Mouse (Mus musculus) forebrain, embryonic 11.5 days (tissue): ENCODE measurements around the gene Spg21. TPM values are rescaled to one million over a fixed set of nuclear protein-coding genes. Genes with fewer than 3 reads are reported as not detected.
A peak's percentile ranks its signal among the peaks of the same experiment; 100 is the strongest.

Experiments
- ATAC-seq: fragments of 200-750 bp; cut with Nextera tagmentation; replicated peaks from 2 replicates; pipeline ENCODE4 v1.8.0; 2017; ENCODE audit warnings: moderate TSS enrichment; ENCODE audit not compliant: low FRiP score
- DNase-seq: peaks from one replicate; pipeline ENCODE4 v3.0.0-alpha.2; 2017; ENCODE audit warnings: low spot score
- H3K27ac ChIP-seq: fragments of 300-500 bp; sonication (generic); 2 replicates; pipeline ENCODE4 v1.5.1; 2014; ENCODE audit warnings: low read depth, low read length
- H3K27me3 ChIP-seq: fragments of 300-500 bp; sonication (generic); 2 replicates; pipeline ENCODE4 v1.6.1; 2014; ENCODE audit warnings: mild to moderate bottlenecking, low read length, mixed read lengths; ENCODE audit not compliant: control insufficient read depth, insufficient read depth
- H3K36me3 ChIP-seq: fragments of 300-500 bp; sonication (generic); 2 replicates; pipeline ENCODE4 v1.6.1; 2014; ENCODE audit warnings: mild to moderate bottlenecking, low read length, moderate library complexity, mixed read lengths; ENCODE audit not compliant: control insufficient read depth, insufficient read depth
- H3K4me1 ChIP-seq: fragments of 300-500 bp; sonication (generic); replicated peaks from 2 replicates; pipeline ENCODE4 v1.6.1; 2014; ENCODE audit warnings: low read length, mixed read lengths; ENCODE audit not compliant: control insufficient read depth, insufficient read depth
- H3K4me2 ChIP-seq: fragments of 300-500 bp; sonication (generic); 2 replicates; pipeline ENCODE4 v1.6.1; 2014; ENCODE audit warnings: low read depth, mild to moderate bottlenecking, low read length, moderate library complexity, mixed read lengths; ENCODE audit not compliant: severe bottlenecking
- H3K4me3 ChIP-seq: fragments of 300-500 bp; sonication (generic); 2 replicates; pipeline ENCODE4 v1.5.1; 2014; ENCODE audit warnings: low read depth, low read length
- H3K9ac ChIP-seq: fragments of 300-500 bp; sonication (generic); 2 replicates; pipeline ENCODE4 v1.6.1; 2014; ENCODE audit warnings: low read length
- H3K9me3 ChIP-seq: fragments of 300-500 bp; sonication (generic); 2 replicates; pipeline ENCODE4 v1.6.1; 2016; ENCODE audit warnings: low read length, mixed read lengths; ENCODE audit not compliant: control insufficient read depth
- WGBS: fragments of 180-500 bp; shearing (Covaris S2); extraction: QIAGEN DNeasy Blood & Tissue Kit; methylation state at CpG from one replicate; pipeline ENCODE4 v1.1.7; 2014; 5-methylcytosine and 5-hydroxymethylcytosine counted together
- polyA plus RNA-seq: library from polyadenylated mRNA; unstranded; fragments of >200 nt; fragmentation: Nextera tagmentation; extraction: Ambion mirVana; gene quantifications from 2 replicates; pipeline ENCODE4 v1.2.1, GENCODE M21; 2014

Spg21 gene
- polyA plus RNA-seq, 1 experiment from 2014 or later, result 110 TPM

DNA sequence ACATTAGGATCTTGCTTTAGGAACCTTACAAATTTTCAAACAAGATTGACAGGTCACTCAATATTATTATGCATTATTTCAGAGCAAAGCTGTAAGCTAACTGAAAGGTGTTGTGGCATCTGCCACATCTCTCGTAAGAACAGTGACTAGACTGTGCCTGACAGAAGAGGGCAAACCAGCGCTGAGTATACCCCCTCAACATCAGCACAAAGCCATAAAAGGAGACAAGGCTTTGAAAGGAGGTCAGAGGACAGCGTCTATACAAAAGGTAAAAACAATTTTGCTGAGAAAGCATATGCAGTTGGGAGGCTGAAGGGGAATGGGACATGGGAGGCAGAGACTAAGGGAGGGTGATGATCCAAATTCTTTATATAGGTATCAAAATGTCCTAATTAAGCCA is 549 bp upstream of the Spg21 start:
- H3K4me3 ChIP-seq, result peak overlapping the region; percentile 71

DNA sequence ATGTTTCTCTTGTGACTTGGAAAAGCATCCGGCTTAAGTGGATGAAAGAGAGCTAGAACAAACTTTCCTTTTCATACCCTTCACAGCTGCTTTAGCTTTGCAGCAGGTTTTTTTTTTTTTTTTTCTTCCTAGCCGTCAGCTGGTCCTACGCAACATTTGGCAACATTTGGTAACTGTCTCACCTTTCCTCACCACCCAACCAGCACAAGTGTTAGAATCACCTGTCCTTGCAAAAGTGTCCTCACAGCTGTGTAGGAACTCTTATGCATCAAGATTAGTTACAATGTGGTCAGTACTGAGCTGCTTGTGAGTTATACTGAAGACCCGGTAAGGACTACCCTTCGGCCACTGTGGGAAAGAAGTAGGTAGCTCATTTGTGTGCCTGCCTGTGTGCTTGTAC is 1.8 kb downstream of the Spg21 start:
- Histone ChIP-seq H3K9ac (no peak overlapping the region), H3K9me3 (no peaks in the 10 kb centered on the region), H3K4me2 (no peak overlapping the region), H3K4me1 (peaks cover 6% of the 10 kb centered on the region), H3K36me3 (no peaks in the 10 kb centered on the region; the same call in 1 of the 2 replicates), H3K27ac (no peak overlapping the region), H3K27me3 (no peaks in the 10 kb centered on the region), H3K4me3 (no peak overlapping the region)
- no peak for DNase-seq
- WGBS, result 84% methylated on average over 5 of the region's 5 CpGs
- ATAC-seq, result no peak

More for the DNA sequence above, 549 bp upstream of the Spg21 start:
- H3K36me3 ChIP-seq, result no peaks in the 10 kb centered on the region
- H3K27me3 ChIP-seq, result no peaks in the 10 kb centered on the region
- H3K9ac ChIP-seq, result peak overlapping the region; percentile 84
- WGBS, result 40% methylated on average over 3 of the region's 3 CpGs
- peak overlapping the region; percentile 19; the same call in 1 of the 2 replicates for H3K27ac ChIP-seq
- H3K4me1 ChIP-seq, result peaks cover 6% of the 10 kb centered on the region
- H3K4me2 ChIP-seq, result peak overlapping the region; percentile 75; the same call in 1 of the 2 replicates
- DNase-seq (no peak), ATAC-seq (peak; percentile 21)
- no peaks in the 10 kb centered on the region for H3K9me3 ChIP-seq

DNA sequence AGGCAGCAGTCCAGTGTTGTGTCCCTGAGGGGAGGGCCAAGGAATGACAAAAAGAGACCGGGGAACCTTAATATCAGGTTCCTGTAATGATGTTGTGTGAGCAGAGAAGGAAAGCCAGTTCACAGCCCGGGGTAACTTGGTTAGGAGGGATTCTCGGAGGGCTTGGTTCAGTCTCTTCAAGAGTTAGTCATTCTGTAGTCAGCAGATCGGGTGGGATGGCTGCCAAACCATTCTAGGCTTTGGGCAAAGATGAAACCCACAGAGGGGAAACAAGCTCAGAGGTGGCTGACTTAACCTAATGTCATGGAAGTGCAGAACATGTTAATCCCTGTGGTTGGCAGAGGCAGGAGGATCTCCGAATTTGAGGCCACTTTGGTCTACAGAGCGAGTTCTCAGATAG is 3.4 kb downstream of the Spg21 start:
- WGBS, result 87% methylated on average over 6 of the region's 6 CpGs
- H3K9ac ChIP-seq, result no peak overlapping the region
- DNase-seq (no peak), ATAC-seq (no peak)
- no peaks in the 10 kb centered on the region for H3K27me3 ChIP-seq
- no peaks in the 10 kb centered on the region; the same call in 1 of the 2 replicates for H3K36me3 ChIP-seq
- H3K27ac ChIP-seq, result no peak overlapping the region
- H3K4me3 ChIP-seq, result no peak overlapping the region
- peaks cover 6% of the 10 kb centered on the region for H3K4me1 ChIP-seq
- no peaks in the 10 kb centered on the region for H3K9me3 ChIP-seq
- H3K4me2 ChIP-seq, result no peak overlapping the region

DNA sequence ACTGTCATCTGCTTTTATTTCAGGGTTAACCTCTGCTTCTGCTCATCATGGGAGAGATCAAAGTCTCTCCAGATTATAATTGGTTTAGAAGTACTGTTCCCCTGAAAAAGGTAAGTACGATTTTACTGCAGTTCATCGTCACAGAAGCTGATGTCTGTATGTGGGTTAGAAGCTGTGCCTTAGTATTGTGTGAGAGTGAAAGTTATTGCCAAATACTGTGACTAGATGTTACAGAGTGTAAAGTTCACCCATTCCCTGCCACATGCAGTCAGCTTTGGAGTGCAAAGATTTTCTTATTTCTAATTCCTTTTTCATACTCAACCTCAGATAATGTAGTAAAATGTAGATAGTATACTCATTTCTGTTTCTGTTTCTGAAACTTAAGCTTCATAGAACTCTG is 4.5 kb downstream of the Spg21 start:
- DNase-seq (no peak), ATAC-seq (no peak)
- WGBS, result 92% methylated on average over 2 of the region's 2 CpGs
- no peaks in the 10 kb centered on the region for H3K9me3 ChIP-seq
- H3K27me3 ChIP-seq, result no peaks in the 10 kb centered on the region
- no peak overlapping the region for H3K4me2 ChIP-seq
- no peaks in the 10 kb centered on the region; the same call in 1 of the 2 replicates for H3K36me3 ChIP-seq
- H3K4me3 ChIP-seq, result no peak overlapping the region
- H3K27ac ChIP-seq, result no peak overlapping the region
- peaks cover 6% of the 10 kb centered on the region for H3K4me1 ChIP-seq
- no peak overlapping the region for H3K9ac ChIP-seq

DNA sequence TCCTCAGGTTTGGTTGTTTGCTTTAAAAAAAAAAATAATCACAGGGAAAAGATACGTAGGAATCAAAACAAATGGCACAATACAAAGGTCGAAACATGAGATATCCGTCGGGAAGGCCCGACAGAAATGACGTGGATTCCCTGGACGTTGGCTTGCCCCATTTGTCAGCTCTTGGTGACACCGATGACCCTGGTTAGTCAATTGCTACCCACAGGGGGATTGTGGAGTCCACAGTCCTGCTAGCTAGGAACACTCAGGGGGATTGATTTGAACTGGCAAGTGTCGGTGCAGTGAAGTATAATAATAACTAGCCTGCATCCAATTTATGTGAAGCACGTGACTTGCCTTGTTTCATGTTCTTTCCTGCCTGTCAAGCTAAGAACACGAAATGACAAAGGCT is 6.9 kb downstream of the Spg21 start:
- H3K27ac ChIP-seq, result no peak overlapping the region
- WGBS, result 77% methylated on average over 11 of the region's 11 CpGs
- H3K36me3 ChIP-seq, result no peaks in the 10 kb centered on the region; the same call in 1 of the 2 replicates

DNA sequence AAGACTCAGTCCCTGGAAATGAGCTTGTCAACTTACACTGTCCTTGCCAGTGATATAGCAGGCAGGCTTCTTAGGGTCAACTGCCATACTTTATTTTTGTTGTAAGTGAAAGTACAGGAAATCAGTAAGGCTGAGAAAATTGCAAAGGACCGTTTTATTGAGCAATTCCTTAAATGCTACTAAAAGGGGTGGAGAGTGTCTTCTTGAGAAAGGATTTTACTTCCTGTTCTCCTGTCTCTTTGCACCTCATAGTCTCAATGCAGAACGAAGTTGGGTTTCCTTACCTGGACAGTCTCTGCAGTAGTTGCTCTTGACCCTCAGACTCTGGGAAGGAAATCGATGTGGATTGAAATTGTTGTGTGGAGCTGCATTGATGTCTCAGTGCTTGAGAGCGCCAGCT is 12.0 kb downstream of the Spg21 start:
- ATAC-seq, result no peak
- H3K36me3 ChIP-seq, result peaks cover 2% of the 10 kb centered on the region; the same call in 1 of the 2 replicates
- no peaks in the 10 kb centered on the region for H3K9me3 ChIP-seq
- no peak overlapping the region for H3K4me2 ChIP-seq
- H3K4me3 ChIP-seq, result no peak overlapping the region
- H3K27ac ChIP-seq, result no peak overlapping the region
- 84% methylated on average over 4 of the region's 4 CpGs for WGBS
- H3K27me3 ChIP-seq, result no peaks in the 10 kb centered on the region
- H3K4me1 ChIP-seq, result no peaks in the 10 kb centered on the region
- no peak overlapping the region for H3K9ac ChIP-seq
- no peak for DNase-seq

More for the DNA sequence above, 6.9 kb downstream of the Spg21 start:
- ATAC-seq, result no peak
- Histone ChIP-seq H3K27me3 (no peaks in the 10 kb centered on the region), H3K4me1 (no peaks in the 10 kb centered on the region), H3K4me3 (no peak overlapping the region), H3K9me3 (no peaks in the 10 kb centered on the region), H3K9ac (no peak overlapping the region), H3K4me2 (no peak overlapping the region)
- no peak for DNase-seq

DNA sequence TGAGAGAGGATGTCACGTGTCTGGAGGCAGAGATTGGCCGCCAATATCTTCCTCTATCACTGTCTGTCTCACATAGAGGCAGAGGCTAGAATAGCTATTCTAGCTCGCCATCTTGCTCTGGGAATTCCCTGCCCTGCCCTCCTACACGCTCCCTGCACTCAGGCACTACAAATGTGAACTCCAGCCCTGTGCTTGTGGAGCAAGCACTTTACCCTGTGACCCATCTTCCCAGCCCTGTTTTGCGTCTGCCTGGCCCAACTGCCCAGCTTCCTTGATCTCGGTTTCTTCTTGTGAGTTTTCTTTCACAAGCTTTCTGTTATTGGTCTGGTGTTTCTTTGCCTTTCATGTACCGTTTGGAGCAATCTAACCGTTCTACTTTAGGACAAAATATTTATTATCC is 18.4 kb downstream of the Spg21 start:
- no peak overlapping the region for H3K4me3 ChIP-seq
- DNase-seq (no peak), ATAC-seq (no peak)
- no peak overlapping the region for H3K9ac ChIP-seq
- H3K4me1 ChIP-seq, result no peaks in the 10 kb centered on the region
- H3K27me3 ChIP-seq, result no peaks in the 10 kb centered on the region
- no peak overlapping the region for H3K27ac ChIP-seq
- no peaks in the 10 kb centered on the region for H3K9me3 ChIP-seq
- H3K36me3 ChIP-seq, result peaks cover 2% of the 10 kb centered on the region; the same call in 1 of the 2 replicates
- no peak overlapping the region for H3K4me2 ChIP-seq
- 90% methylated on average over 8 of the region's 8 CpGs for WGBS

DNA sequence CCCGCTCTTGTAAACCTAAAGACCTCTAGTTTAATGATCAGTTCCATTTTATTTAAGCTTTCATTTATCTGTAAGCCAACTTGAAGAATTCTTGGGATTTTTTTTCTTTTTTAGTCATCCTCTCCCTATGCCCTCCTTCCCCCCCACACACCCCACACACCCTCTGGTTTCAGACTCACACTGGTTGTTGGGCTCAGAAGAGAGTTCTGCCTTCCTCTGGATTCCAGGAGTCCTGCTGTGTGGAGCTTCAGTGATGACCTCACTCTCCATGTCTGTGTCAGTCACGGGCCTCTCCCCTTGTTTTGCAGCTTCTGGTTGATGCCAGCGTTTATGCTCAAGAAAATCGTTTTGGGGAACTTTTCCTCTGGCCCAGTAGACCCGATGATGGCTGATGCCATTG is 19.3 kb downstream of the Spg21 start:
- H3K4me1 ChIP-seq, result no peaks in the 10 kb centered on the region
- 83% methylated on average over 5 of the region's 5 CpGs for WGBS
- no peak overlapping the region for H3K4me2 ChIP-seq
- no peaks in the 10 kb centered on the region for H3K27me3 ChIP-seq
- no peaks in the 10 kb centered on the region for H3K9me3 ChIP-seq
- no peak overlapping the region for H3K4me3 ChIP-seq
- H3K9ac ChIP-seq, result no peak overlapping the region
- ATAC-seq, result no peak
- DNase-seq, result no peak
- H3K27ac ChIP-seq, result no peak overlapping the region
- H3K36me3 ChIP-seq, result peaks cover 3% of the 10 kb centered on the region; the same call in 1 of the 2 replicates

DNA sequence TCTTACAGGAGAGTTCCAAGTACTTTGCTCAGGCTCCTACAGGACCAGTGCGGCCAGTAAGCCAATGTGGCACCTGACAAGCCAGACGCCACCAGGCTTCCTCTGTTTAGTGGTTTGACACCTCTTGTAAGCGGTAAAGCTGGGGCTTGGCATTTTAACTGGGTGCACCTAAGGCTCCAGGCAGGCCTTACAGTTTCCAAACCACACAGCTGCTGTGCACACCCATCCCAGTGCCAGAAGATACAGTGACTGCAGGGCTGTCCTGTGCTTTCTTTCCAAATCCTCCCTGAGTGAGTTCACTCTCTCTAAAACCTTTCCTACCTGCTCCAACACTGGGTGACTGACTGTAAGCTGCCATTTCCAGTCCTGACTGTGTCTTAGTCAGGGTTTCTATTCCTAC is 30.7 kb downstream of the Spg21 start:
- H3K27me3 ChIP-seq, result no peaks in the 10 kb centered on the region
- no peak overlapping the region for H3K4me3 ChIP-seq
- ATAC-seq (no peak), DNase-seq (no peak)
- 89% methylated on average over 3 of the region's 3 CpGs for WGBS
- no peak overlapping the region for H3K9ac ChIP-seq
- no peaks in the 10 kb centered on the region for H3K36me3 ChIP-seq
- no peaks in the 10 kb centered on the region for H3K4me1 ChIP-seq
- H3K4me2 ChIP-seq, result no peak overlapping the region
- H3K27ac ChIP-seq, result no peak overlapping the region
- no peaks in the 10 kb centered on the region for H3K9me3 ChIP-seq
